Mouse (Mus musculus): ENCODE data around the gene Cd101. TPM values are rescaled to one million over a fixed set of nuclear protein-coding genes. Genes with fewer than 3 reads are reported as not detected.

The Cd101 gene
- total RNA-seq, 2 experiments from 2014 or later: 0.28 to 0.37 TPM

- no peak for DNase-seq (ENCODE audit: extremely low spot score in 1 of 2, low spot score in 1 of 2)
Measured at GRCm38 (mm10) chr3:101007112-101007782, 22.1 kb downstream of the Cd101 start.

GRCm38 (mm10) chr3:101005392-101005791 lies 24.0 kb downstream of the Cd101 start:
- DNase-seq (ENCODE audit: extremely low spot score in 1 of 2, low spot score in 1 of 2): no peak

- no peak for DNase-seq (ENCODE audit: extremely low spot score in 1 of 2, low spot score in 1 of 2)
Measured at GRCm38 (mm10) chr3:101003575-101004356, 25.6 kb downstream of the Cd101 start.

GRCm38 (mm10) chr3:100999732-101000131 lies 29.6 kb downstream of the Cd101 start:
- no peak for DNase-seq (ENCODE audit: extremely low spot score in 1 of 2, low spot score in 1 of 2)

- DNase-seq (ENCODE audit: extremely low spot score in 1 of 2, low spot score in 1 of 2): peak; percentile 24 to 72
Measured at GRCm38 (mm10) chr3:100998904-100999340, 30.4 kb downstream of the Cd101 start.

GRCm38 (mm10) chr3:100997785-100998570 lies 31.4 kb downstream of the Cd101 start:
- no peak for DNase-seq (ENCODE audit: extremely low spot score in 1 of 2, low spot score in 1 of 2)

GRCm38 (mm10) chr3:100994252-100994651 lies 35.1 kb downstream of the Cd101 start:
- no peak for DNase-seq (ENCODE audit: extremely low spot score in 1 of 2, low spot score in 1 of 2)

GRCm38 (mm10) chr3:100993718-100994117 lies 35.6 kb downstream of the Cd101 start:
- DNase-seq (ENCODE audit: extremely low spot score in 1 of 2, low spot score in 1 of 2): no peak

GRCm38 (mm10) chr3:100993158-100993557 lies 36.2 kb downstream of the Cd101 start:
- DNase-seq (ENCODE audit: extremely low spot score in 1 of 2, low spot score in 1 of 2): no peak

- DNase-seq (ENCODE audit: extremely low spot score in 1 of 2, low spot score in 1 of 2): no peak
Measured at GRCm38 (mm10) chr3:100990231-100990630, 39.1 kb downstream of the Cd101 start.

GRCm38 (mm10) chr3:100989417-100989816 lies 39.9 kb downstream of the Cd101 start:
- peak in 1 of 2 experiments; percentile 26 for DNase-seq (ENCODE audit: extremely low spot score in 1 of 2, low spot score in 1 of 2)

- no peak for DNase-seq (ENCODE audit: extremely low spot score in 1 of 2, low spot score in 1 of 2)
Measured at GRCm38 (mm10) chr3:100979290-100979689, 50.1 kb downstream of the Cd101 start.

- DNase-seq (ENCODE audit: extremely low spot score in 1 of 2, low spot score in 1 of 2): no peak
Measured at GRCm38 (mm10) chr3:100973906-100974305, 55.5 kb downstream of the Cd101 start.

GRCm38 (mm10) chr3:100969176-100969917 lies 60.0 kb downstream of the Cd101 start, which contains the start of gene Ttf2:
Ttf2 (minus strand) TSS chr3:100969663.
- DNase-seq (ENCODE audit: extremely low spot score in 1 of 2, low spot score in 1 of 2): peak; percentile 72 to 85

GRCm38 (mm10) chr3:100963849-100964542 lies 65.4 kb downstream of the Cd101 start:
- peak; percentile 22 to 73 for DNase-seq (ENCODE audit: extremely low spot score in 1 of 2, low spot score in 1 of 2)

- DNase-seq (ENCODE audit: extremely low spot score in 1 of 2, low spot score in 1 of 2): no peak
Measured at GRCm38 (mm10) chr3:100961501-100961900, 67.9 kb downstream of the Cd101 start.

- DNase-seq (ENCODE audit: extremely low spot score in 1 of 2, low spot score in 1 of 2): no peak
Measured at GRCm38 (mm10) chr3:100961007-100961406, 68.3 kb downstream of the Cd101 start.

GRCm38 (mm10) chr3:100954616-100955015 lies 74.7 kb downstream of the Cd101 start:
- DNase-seq (ENCODE audit: extremely low spot score in 1 of 2, low spot score in 1 of 2): no peak

GRCm38 (mm10) chr3:100951531-100951930 lies 77.8 kb downstream of the Cd101 start:
- DNase-seq (ENCODE audit: extremely low spot score in 1 of 2, low spot score in 1 of 2): no peak

- no peak for DNase-seq (ENCODE audit: extremely low spot score in 1 of 2, low spot score in 1 of 2)
Measured at GRCm38 (mm10) chr3:100947286-100947685, 82.1 kb downstream of the Cd101 start.
